Mouse (Mus musculus) kidney, adult 2 months (tissue): ENCODE data around the gene Sema4a. TPM values are rescaled to one million over a fixed set of nuclear protein-coding genes. Genes with fewer than 3 reads are reported as not detected.

ENCODE experiments used
- DNase-seq: peaks from one replicate; pipeline ENCODE4 v3.0.0; 2021
- H3K27ac ChIP-seq: fragments of 200-500 bp; 2 replicates; pipeline ENCODE4 v1.5.1; 2012; ENCODE audit warnings: low read depth, low read length, control low read depth, inconsistent platforms; ENCODE audit not compliant: insufficient read depth
- H3K27me3 ChIP-seq: fragments of 200-500 bp; replicated peaks from 2 replicates; pipeline ENCODE4 v1.6.1; 2012; ENCODE audit warnings: mild to moderate bottlenecking, moderate library complexity, low read length, inconsistent platforms; ENCODE audit not compliant: control insufficient read depth, insufficient read depth
- H3K36me3 ChIP-seq: fragments of 200-500 bp; 2 replicates; pipeline ENCODE4 v1.6.1; 2012; ENCODE audit warnings: mild to moderate bottlenecking, moderate library complexity, low read length, inconsistent platforms; ENCODE audit not compliant: control insufficient read depth, insufficient read depth
- H3K4me1 ChIP-seq: fragments of 200-500 bp; 2 replicates; pipeline ENCODE4 v1.6.1; 2011; ENCODE audit warnings: low read length; ENCODE audit not compliant: control insufficient read depth, insufficient read depth
- H3K4me3 ChIP-seq: fragments of 200-500 bp; 2 replicates; pipeline ENCODE4 v1.5.1; 2011; ENCODE audit warnings: mild to moderate bottlenecking, low read depth, low read length, control low read depth; ENCODE audit not compliant: insufficient read depth
- CTCF ChIP-seq: fragments of 200-500 bp; conservative IDR thresholded peaks from 2 replicates; pipeline ENCODE4 v1.5.1; 2011; ENCODE audit warnings: low read depth, mild to moderate bottlenecking, control low read depth, low read length, moderate library complexity, mixed read lengths; ENCODE audit not compliant: insufficient read depth, insufficient read length
- POLR2A ChIP-seq: fragments of 200-500 bp; IDR thresholded peaks from one replicate; pipeline ENCODE4 v1.6.1; 2011; ENCODE audit warnings: low read depth, low read length, control low read depth
- WGBS: fragments of 180-500 bp; shearing (Covaris S2); methylation state at CpG from one replicate; pipeline ENCODE4 v1.1.7; 2018; 5-methylcytosine and 5-hydroxymethylcytosine counted together
- polyA plus RNA-seq: library from polyadenylated mRNA; depleted of rRNA; stranded (reverse); fragments of >200 nt; gene quantifications from 2 replicates; pipeline ENCODE4 v1.2.3, GENCODE M21; 2012; rRNA removed

The Sema4a gene
- polyA plus RNA-seq, 1 experiment: 176 TPM

DNA sequence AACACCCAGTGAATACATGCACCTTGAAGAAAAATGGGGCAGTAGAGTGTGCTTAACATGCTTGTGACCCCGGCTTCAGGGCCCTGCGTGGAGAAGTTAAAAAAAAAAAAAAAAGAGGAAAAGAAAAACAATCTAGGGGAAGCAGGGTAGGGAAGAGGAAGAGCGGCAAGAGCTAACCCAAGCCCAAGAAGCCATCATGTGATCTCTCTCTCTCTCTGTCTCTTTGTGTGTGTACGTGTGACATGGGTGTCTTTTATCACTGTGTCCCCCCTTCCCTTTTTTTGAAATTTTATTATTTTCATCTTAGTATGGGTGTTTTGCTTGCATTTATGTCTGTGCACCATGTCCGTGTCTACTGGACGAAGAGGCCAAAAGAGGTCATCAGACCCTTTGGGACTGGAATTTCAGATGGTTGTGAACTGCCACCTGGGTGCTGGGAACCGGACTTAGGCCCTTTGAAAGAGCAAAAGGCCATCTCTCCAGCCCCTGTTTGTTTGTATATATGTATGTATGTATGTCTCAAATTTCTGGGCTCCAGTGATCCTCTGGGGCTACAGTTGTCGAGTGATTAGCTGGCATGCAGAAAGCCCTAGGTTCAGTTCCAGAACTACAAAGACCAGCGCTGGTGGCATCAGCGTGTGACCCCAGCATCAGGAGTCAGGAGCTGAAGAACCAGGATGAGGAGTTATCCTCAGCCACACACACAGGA lies 57.3 kb downstream of the Sema4a start:
- H3K27ac ChIP-seq: no peak overlapping the region

DNA sequence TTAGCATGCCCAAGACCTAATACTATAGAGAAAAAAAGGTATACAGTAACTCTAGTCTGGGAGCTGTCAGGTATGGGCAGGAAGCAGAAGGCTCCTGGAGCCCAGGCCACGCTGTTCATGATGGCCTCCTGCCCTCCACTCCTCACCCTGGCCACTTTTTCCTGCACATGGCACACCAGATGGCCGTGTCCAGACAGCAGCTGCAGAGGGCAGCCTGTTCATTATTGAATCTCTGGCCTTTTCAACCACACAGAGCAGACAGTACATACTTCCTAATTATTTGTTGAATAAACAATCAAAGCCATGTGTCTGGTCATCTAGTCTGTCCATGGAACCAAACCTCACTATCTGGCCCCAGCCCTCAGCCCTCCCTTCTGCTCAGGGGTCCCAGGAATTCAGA lies 62.3 kb downstream of the Sema4a start:
- WGBS: 93% methylated on average over 2 of the region's 2 CpGs
- Histone ChIP-seq H3K4me1 (no peaks in the 10 kb centered on the region), H3K4me3 (no peak overlapping the region), H3K27ac (no peak overlapping the region), H3K36me3 (no peaks in the 10 kb centered on the region), H3K27me3 (no peaks in the 10 kb centered on the region)
- DNase-seq: no peak
- TF ChIP-seq POLR2A: no peak
- no peak for TF ChIP-seq CTCF

More for the DNA sequence above, 57.3 kb downstream of the Sema4a start:
- H3K4me1 ChIP-seq: no peaks in the 10 kb centered on the region
- no peaks in the 10 kb centered on the region for H3K27me3 ChIP-seq
- H3K4me3 ChIP-seq: no peak overlapping the region
- no peak for DNase-seq
- TF ChIP-seq CTCF: no peak
- TF ChIP-seq POLR2A: no peak
- 91% methylated on average over 10 of the region's 10 CpGs for WGBS
- H3K36me3 ChIP-seq: no peaks in the 10 kb centered on the region

DNA sequence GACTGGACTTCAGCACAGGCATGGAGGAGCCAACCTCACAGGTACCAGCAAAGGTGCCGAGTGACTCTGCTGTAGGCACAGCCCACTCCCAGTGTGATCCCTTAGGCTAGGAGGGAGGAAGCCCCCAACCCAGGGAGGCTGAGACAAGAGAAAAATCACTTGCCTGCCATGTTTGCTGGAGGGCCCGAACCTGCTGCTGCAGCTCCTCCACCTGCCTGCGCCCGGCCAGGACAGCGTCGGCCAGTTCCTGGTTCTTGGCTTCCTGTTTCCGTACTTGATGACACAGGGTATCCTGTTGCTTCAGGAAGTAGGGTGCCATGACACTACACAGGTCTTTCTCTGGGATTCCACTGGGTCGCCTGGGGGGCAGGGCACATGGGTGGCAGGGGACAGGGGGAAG lies 65.2 kb downstream of the Sema4a start:
- Histone ChIP-seq H3K27me3 (no peaks in the 10 kb centered on the region), H3K4me1 (no peaks in the 10 kb centered on the region), H3K4me3 (no peak overlapping the region), H3K36me3 (no peaks in the 10 kb centered on the region), H3K27ac (no peak overlapping the region)
- 85% methylated on average over 8 of the region's 8 CpGs for WGBS
- TF ChIP-seq POLR2A (no peak), CTCF (no peak)
- no peak for DNase-seq

DNA sequence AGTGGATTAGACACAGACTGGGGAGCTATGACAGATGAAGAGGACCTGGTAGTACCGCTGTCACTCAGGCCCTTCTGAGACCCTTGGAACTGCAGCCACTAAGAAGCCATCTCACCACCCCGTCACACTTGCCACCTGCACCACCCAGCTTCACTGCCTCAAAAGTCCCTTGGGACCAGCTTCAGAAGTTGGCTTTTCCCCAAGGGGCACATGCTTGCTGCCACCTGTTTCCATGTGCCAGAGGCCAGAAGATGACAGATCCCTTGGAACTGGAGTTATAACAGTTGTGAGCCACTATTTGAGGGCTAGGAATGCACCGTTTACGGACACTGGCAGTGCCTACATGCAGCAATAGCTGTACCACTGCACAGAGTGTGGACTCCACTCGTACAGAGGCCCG lies 65.7 kb downstream of the Sema4a start:
- DNase-seq: no peak
- no peaks in the 10 kb centered on the region for H3K36me3 ChIP-seq
- no peak overlapping the region for H3K4me3 ChIP-seq
- WGBS: 96% methylated on average over 6 of the region's 6 CpGs
- TF ChIP-seq CTCF (no peak), POLR2A (no peak)
- H3K27me3 ChIP-seq: no peaks in the 10 kb centered on the region
- H3K27ac ChIP-seq: no peak overlapping the region
- no peaks in the 10 kb centered on the region for H3K4me1 ChIP-seq

DNA sequence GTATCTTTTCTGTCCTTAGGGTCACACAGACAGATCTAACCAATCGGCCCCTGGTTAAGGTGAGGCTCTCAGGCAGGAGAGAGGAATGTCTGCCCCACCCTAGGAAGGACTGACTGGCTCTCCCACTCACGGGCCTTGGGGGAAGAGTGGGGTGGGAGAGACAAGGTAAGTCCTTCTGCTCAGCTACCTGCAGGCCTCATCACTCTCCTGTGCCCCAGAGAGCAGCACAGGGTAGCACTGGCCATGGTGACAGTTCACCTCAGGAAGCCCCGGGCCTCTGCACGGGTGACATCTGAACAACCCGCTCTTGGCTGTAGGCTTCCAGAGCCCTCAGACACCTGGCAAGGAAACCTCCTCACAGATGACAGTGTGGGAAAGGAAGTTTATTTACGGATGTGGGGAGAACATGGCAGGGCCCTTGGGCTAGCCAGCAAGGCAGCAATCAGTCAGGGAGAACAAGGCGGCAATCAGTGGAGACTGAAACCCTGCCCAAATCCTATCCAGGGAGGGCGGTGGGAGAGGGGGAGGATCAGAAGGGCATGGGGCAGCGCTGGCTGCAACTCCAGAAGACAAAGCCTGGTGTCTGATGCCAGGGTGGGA lies 67.1 kb downstream of the Sema4a start:
- TF ChIP-seq CTCF: no peak
- no peak for TF ChIP-seq POLR2A
- no peak overlapping the region for H3K27ac ChIP-seq
- H3K36me3 ChIP-seq: no peaks in the 10 kb centered on the region
- DNase-seq: no peak
- H3K4me3 ChIP-seq: no peak overlapping the region
- H3K4me1 ChIP-seq: no peaks in the 10 kb centered on the region
- H3K27me3 ChIP-seq: no peaks in the 10 kb centered on the region
- 79% methylated on average over 9 of the region's 9 CpGs for WGBS

Other genes starting within 250 kb of the Sema4a start
- 94.4 and 106 TPM in 2 replicates for gene Rhbg, start 206.5 kb downstream of the Sema4a start, polyA plus RNA-seq
- 0.22 and 0.23 TPM in 2 replicates for gene Gm38392, start 174.0 kb downstream of the Sema4a start, polyA plus RNA-seq
- 5.7 and 8.0 TPM in 2 replicates for gene Tsacc, start 164.2 kb downstream of the Sema4a start, polyA plus RNA-seq
- gene Cct3, start 164.1 kb downstream of the Sema4a start, polyA plus RNA-seq: 132 and 157 TPM in 2 replicates
- 426 and 429 TPM in 2 replicates for gene Glmp, start 136.2 kb downstream of the Sema4a start, polyA plus RNA-seq
- 14.1 and 15.2 TPM in 2 replicates for gene Tmem79, start 125.0 kb downstream of the Sema4a start, polyA plus RNA-seq
- gene Smg5, start 124.9 kb downstream of the Sema4a start, polyA plus RNA-seq: 47.8 and 54.6 TPM in 2 replicates
- 3.6 and 5.9 TPM in 2 replicates for gene Paqr6, start 96.6 kb downstream of the Sema4a start, polyA plus RNA-seq
- 3.2 and 3.5 TPM in 2 replicates for gene Bglap3, start 88.4 kb downstream of the Sema4a start, polyA plus RNA-seq
- not detected in 2 replicates for gene Bglap2, start 82.5 kb downstream of the Sema4a start, polyA plus RNA-seq
- 0.61 TPM in 1 of 2 replicates, not detected in the other for gene Bglap, start 76.7 kb downstream of the Sema4a start, polyA plus RNA-seq
- 33.9 and 34.4 TPM in 2 replicates for gene Pmf1, start 50.9 kb downstream of the Sema4a start, polyA plus RNA-seq
- gene Slc25a44, start 36.0 kb downstream of the Sema4a start, polyA plus RNA-seq: 38.3 and 42.7 TPM in 2 replicates
- 55.2 and 73.2 TPM in 2 replicates for gene Lmna, start 48.8 kb upstream of the Sema4a start, polyA plus RNA-seq
- 0.61 and 0.63 TPM in 2 replicates for gene Mex3a, start 71.2 kb upstream of the Sema4a start, polyA plus RNA-seq
- gene Rab25, start 87.1 kb upstream of the Sema4a start, polyA plus RNA-seq: 50.1 and 50.9 TPM in 2 replicates
- 247 and 277 TPM in 2 replicates for gene Lamtor2, start 91.9 kb upstream of the Sema4a start, polyA plus RNA-seq
- 59.9 and 63.5 TPM in 2 replicates for gene Ubqln4, start 92.6 kb upstream of the Sema4a start, polyA plus RNA-seq
- gene Ssr2, start 114.7 kb upstream of the Sema4a start, polyA plus RNA-seq: 180 and 193 TPM in 2 replicates
- gene Arhgef2, start 144.8 kb upstream of the Sema4a start, polyA plus RNA-seq: 74.5 and 80.7 TPM in 2 replicates
- 0.06 TPM in 1 of 2 replicates, not detected in the other for gene Rxfp4, start 192.0 kb upstream of the Sema4a start, polyA plus RNA-seq
- gene Khdc4, start 224.6 kb upstream of the Sema4a start, polyA plus RNA-seq: 41.2 and 45.6 TPM in 2 replicates